Mouse (Mus musculus) cerebellum, adult 2 months (tissue): ENCODE measurements at regions not wholly inside any gene's neighbourhood (a gene's known extent, or its start where the extent isn't known, plus 50 kb on each side); places are given as distances from the start of the nearest gene placed in this dataset.

ENCODE experiments used
- CTCF ChIP-seq: fragments of 200-500 bp; IDR thresholded peaks from 2 replicates; pipeline ENCODE4 v1.5.1; 2011; ENCODE audit warnings: low read depth, mild to moderate bottlenecking, control low read depth, low read length, moderate library complexity, borderline replicate concordance; ENCODE audit not compliant: insufficient read depth
- POLR2A ChIP-seq: fragments of 200-500 bp; IDR thresholded peaks from 2 replicates; pipeline ENCODE4 v1.6.1; 2011; ENCODE audit warnings: low read length, control low read depth, borderline replicate concordance; ENCODE audit not compliant: insufficient read depth

DNA sequence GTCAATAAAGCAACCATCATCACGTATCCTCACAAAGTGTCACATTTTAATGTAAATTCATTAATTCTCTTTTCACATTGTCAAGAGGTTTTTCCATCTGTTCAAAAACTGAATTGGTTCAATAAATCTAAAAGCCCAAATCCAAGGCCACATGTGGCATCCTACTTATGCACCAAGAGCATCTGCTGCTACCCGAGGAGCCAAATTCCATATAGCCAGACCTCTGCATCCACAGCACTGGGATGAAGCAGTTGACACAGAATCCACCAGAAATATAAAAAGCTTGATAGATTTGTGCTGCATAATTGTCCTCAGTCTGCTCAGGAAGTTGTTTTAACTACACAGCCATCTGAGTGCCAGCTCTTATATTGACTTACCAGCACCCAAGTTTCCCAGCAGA lies 164.4 kb upstream of the Tram1l1 start:
- TF ChIP-seq CTCF, result no peak
- TF ChIP-seq POLR2A, result no peak
